Mouse (Mus musculus) yolk sac, embryonic 10.5 days (tissue): ENCODE results near the gene Saal1.
"Not testable (repeated sequence)": the region's sequence is repeated elsewhere in the genome, so short reads cannot be mapped to it uniquely, and the experiment has no call there.

ENCODE experiments used
- DNase-seq: peaks from one replicate; pipeline ENCODE4 v3.0.0-alpha.2; 2017; ENCODE audit warnings: low spot score

Saal1 gene

GRCm38 (mm10) chr7:46710390-46710844 lies at the start of gene Saal1:
Gene Saal1, minus strand, starts transcription at chr7:46710680.
- DNase-seq: peak; percentile 89

- no peak for DNase-seq
Observed at GRCm38 (mm10) chr7:46751490-46751889, 41.0 kb upstream of the Saal1 start, which contains the start of gene Saa2. Gene Saa2, plus strand, starts transcription at chr7:46751790.

GRCm38 (mm10) chr7:46748459-46748858 lies 38.0 kb upstream of the Saal1 start:
- no peak for DNase-seq

GRCm38 (mm10) chr7:46746381-46746780 lies 35.9 kb upstream of the Saal1 start:
- DNase-seq: no peak

GRCm38 (mm10) chr7:46745816-46746215 lies 35.3 kb upstream of the Saal1 start:
- no peak for DNase-seq

GRCm38 (mm10) chr7:46742880-46743279 lies 32.4 kb upstream of the Saal1 start, which contains the start of gene Saa1:
Gene Saa1, minus strand, starts transcription at chr7:46742980.
- DNase-seq: not testable (repeated sequence)

GRCm38 (mm10) chr7:46740041-46740440 lies 29.6 kb upstream of the Saal1 start:
- DNase-seq: not testable (repeated sequence)

- DNase-seq: peak; percentile 36
Observed at GRCm38 (mm10) chr7:46738561-46739460, 28.3 kb upstream of the Saal1 start.

- no peak for DNase-seq
Observed at GRCm38 (mm10) chr7:46734983-46735382, 24.5 kb upstream of the Saal1 start.

- peak; percentile 43 for DNase-seq
Observed at GRCm38 (mm10) chr7:46732458-46732857, 22.0 kb upstream of the Saal1 start, which contains the start of gene Saa4. Gene Saa4, minus strand, starts transcription at chr7:46732603.

GRCm38 (mm10) chr7:46727584-46727983 lies 17.1 kb upstream of the Saal1 start:
- DNase-seq: no peak

- DNase-seq: no peak
Observed at GRCm38 (mm10) chr7:46724396-46724795, 13.9 kb upstream of the Saal1 start.

- DNase-seq: peak; percentile 63
Observed at GRCm38 (mm10) chr7:46723849-46724248, 13.4 kb upstream of the Saal1 start.

GRCm38 (mm10) chr7:46723354-46723753 lies 12.9 kb upstream of the Saal1 start:
- no peak for DNase-seq

GRCm38 (mm10) chr7:46720460-46720859 lies 10.0 kb upstream of the Saal1 start:
- no peak for DNase-seq

GRCm38 (mm10) chr7:46719526-46719925 lies 9.0 kb upstream of the Saal1 start:
- peak; percentile 84 for DNase-seq

GRCm38 (mm10) chr7:46718591-46719270 lies 8.3 kb upstream of the Saal1 start:
- no peak for DNase-seq

GRCm38 (mm10) chr7:46716897-46717296 lies 6.4 kb upstream of the Saal1 start:
- no peak for DNase-seq

GRCm38 (mm10) chr7:46715600-46715999 lies 5.1 kb upstream of the Saal1 start, which contains the start of gene Saa3:
Gene Saa3, minus strand, starts transcription at chr7:46715700.
- DNase-seq: no peak

GRCm38 (mm10) chr7:46714518-46714917 lies 4.0 kb upstream of the Saal1 start:
- peak; percentile 55 for DNase-seq

GRCm38 (mm10) chr7:46712250-46712649 lies 1.8 kb upstream of the Saal1 start:
- DNase-seq: no peak

GRCm38 (mm10) chr7:46700521-46701025 lies 9.9 kb downstream of the Saal1 start:
- no peak for DNase-seq
